Mouse (Mus musculus) ES-E14 (cell line): ENCODE measurements at regions not wholly inside any gene's neighbourhood (a gene's known extent, or its start where the extent isn't known, plus 50 kb on each side); places are given as distances from the start of the nearest gene placed in this dataset.

Experiments used
- CHD2 ChIP-seq: IDR thresholded peaks from 2 replicates; pipeline ENCODE4 v1.6.1; 2014; ENCODE audit warnings: mild to moderate bottlenecking, low read depth, low read length, inconsistent platforms
- HCFC1 ChIP-seq: IDR thresholded peaks from 2 replicates; pipeline ENCODE4 v1.6.1; 2012; ENCODE audit warnings: low read length, inconsistent platforms, borderline replicate concordance; ENCODE audit not compliant: insufficient read depth
- MAFK ChIP-seq: IDR thresholded peaks from 2 replicates; pipeline ENCODE4 v1.6.1; 2014; ENCODE audit warnings: mild to moderate bottlenecking, low read depth, low read length, inconsistent platforms; ENCODE audit not compliant: insufficient read depth
- ZC3H11A ChIP-seq: IDR thresholded peaks from 2 replicates; pipeline ENCODE4 v1.6.1; 2012; ENCODE audit warnings: low read depth, mild to moderate bottlenecking, inconsistent platforms, low read length, borderline replicate concordance
- ZNF384 ChIP-seq: IDR thresholded peaks from 2 replicates; pipeline ENCODE4 v1.6.1; 2012; ENCODE audit warnings: low read depth, low read length, inconsistent platforms

DNA sequence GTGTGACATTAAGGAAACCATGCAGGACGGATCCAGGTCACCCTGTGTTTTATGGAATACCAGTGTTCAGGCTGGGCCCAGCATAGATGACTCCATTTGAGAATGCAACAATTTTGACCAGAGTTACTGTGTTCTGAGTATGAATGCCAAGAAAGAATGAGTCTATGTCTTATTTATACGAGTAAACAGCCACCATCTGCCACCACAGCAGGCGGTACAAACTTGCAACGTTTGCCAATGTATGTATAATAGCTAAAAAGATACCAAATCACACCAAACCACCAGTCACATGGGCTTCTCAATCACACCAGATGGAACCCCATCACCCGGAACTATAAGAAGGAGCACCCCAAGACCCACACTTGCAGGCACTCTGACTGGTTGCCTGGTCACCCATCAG, 192.1 kb downstream of the Glrx3 start:
- TF ChIP-seq CHD2, result no peak
- TF ChIP-seq ZNF384, result no peak
- no peak for TF ChIP-seq MAFK
- TF ChIP-seq HCFC1, result no peak
- no peak for TF ChIP-seq ZC3H11A
